Mouse (Mus musculus) adrenal gland, postnatal 10 days (tissue): Measurements from ENCODE around the gene Got2. TPM values are rescaled to one million over a fixed set of nuclear protein-coding genes. Genes with fewer than 3 reads are reported as not detected.

Experiments used
- DNase-seq: peaks from one replicate; pipeline ENCODE4 v3.0.0; 2021; ENCODE audit warnings: mixed read lengths
- total RNA-seq, 2 experiments: library from RNA; stranded (reverse); gene quantifications; 2 replicates each; pipeline ENCODE4 v1.2.3; 2021

Got2 gene
- total RNA-seq, 2 experiments from 2014 or later = 163 to 165 TPM

DNA sequence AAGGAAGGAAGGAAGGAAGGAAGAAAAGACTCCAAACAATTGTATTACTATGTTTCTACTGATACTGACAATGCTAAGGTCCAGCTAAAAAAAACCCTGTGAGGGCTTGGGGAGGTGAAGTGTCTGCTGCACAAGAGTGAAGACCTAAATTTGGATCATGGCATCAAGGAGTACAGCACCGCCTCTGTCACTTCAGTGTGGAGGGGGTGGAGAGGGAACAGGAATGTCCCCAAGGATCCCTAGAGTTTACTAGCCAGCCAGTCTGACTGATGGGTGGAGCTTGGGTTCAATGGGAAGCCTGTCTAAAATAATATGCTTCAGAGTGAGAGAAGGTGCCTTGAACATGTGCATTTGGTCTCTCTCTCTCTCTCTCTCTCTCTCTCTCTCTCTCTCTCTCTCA lies 70.1 kb downstream of the Got2 start:
- DNase-seq = no peak

DNA sequence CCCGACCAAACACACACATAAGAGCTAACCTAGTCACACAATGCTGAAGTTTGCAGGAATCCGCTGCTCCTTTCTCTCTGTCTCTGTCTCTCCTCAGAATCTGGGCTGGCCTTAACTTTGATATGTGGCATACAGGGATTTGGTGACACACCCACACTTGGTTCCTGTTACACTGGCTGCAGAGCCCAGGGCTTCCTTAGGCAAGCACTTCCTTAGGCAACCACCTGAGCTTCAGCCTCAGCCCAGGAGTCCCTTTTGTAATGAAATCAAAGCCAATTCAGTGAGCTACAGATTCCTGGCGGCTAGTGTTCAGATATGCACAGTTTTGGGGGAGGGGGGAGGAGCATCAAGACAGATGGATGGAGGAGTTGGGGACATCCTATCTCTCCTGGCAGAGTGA lies 70.8 kb downstream of the Got2 start:
- DNase-seq = no peak

DNA sequence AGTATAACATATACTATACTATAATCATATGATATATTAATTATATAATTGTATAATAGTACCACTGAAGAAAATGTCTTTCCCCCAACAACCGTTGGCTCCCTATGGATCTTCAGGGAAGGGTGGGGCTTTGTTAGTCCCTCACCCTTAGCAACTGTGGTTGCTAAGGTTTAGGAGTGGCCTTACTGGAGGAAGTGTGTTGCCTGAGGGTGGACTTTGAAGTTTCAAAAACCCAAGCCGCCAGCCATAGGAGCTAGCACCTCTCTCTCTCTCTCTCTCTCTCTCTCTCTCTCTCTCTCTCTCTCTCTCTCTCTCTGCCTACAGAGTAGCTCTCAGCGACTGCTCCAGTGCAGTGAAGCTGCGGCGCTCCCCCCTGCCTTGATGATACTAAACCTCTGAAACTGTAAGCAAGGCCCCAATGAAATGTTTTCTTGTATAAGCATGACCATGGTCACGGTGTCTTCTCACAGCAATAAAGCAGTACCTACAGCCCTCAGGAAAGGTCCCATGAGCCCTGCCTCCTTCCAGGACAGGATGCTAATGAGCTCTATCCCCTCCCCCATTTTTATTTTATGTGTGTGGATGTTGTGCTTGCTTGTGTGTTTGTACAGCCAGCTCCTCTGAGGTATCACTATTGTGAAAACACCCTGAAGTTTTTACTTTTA lies 72.2 kb downstream of the Got2 start:
- DNase-seq = no peak

Other genes with a start within 250 kb of the Got2 start
- 10 to 100 TPM; 23.4 to 46.3 TPM for gene Ndrg4, start 211.6 kb downstream of the Got2 start, total RNA-seq
- gene Setd6, start 172.7 kb downstream of the Got2 start, total RNA-seq = 10 to 100 TPM; 19.1 to 23.2 TPM
- gene Cnot1, start 81.1 kb downstream of the Got2 start, total RNA-seq = 100 to 1,000 TPM; 120 to 163 TPM
- 100 to 1,000 TPM; 154 to 168 TPM for gene Sap18b, start 63.2 kb downstream of the Got2 start, total RNA-seq
- gene Slc38a7, start 35.0 kb downstream of the Got2 start, total RNA-seq = 10 to 100 TPM; 12.9 to 15.5 TPM